Comparison of ENCODE assay signal across 8 mouse cellular contexts in genomic region chr1:65112807-65113196, GRCm38 (mm10). TPM values are rescaled to one million over a fixed set of nuclear protein-coding genes. Genes with fewer than 3 reads are reported as not detected.
DNase-seq lines count a peak whose midpoint lies in the region; ATAC-seq and TF ChIP-seq lines count a peak whose summit lies in the region.

No protein-coding gene starts in this region.

- WGBS in hindbrain, embryonic 10.5 days: 55% methylated on average over 14 of the region's 14 CpGs
- 40% methylated on average over 14 of the region's 14 CpGs for WGBS in liver, embryonic 16.5 days (ENCODE audit: insufficient replicate concordance)
- WGBS in thymus, adult 2 months: 82% methylated on average over 14 of the region's 14 CpGs

- in situ Hi-C loops in ES-E14 (cut with MboI; ENCODE audit: low sequenced_read_pairs in 2 of 2, unreplicated experiment in 2 of 2): no loop called here

- no peak for TF ChIP-seq POLR2A in thymus, adult 2 months (IDR thresholded peaks at IDR 0.05; ENCODE audit: control insufficient read depth, extremely low read depth, insufficient read depth, low read length, poor library complexity)

- peak overlapping the region; percentile 55 for H3K4me2 ChIP-seq in liver, embryonic 16.5 days (ENCODE audit: low read depth, low read length)

- peaks cover 2 to 8% of the 10 kb centered on the region in 2 experiments; a peak in 2 of 4 replicates for H3K4me1 ChIP-seq in ES-E14 (ENCODE audit: control insufficient read depth in 2 of 2, insufficient read depth in 2 of 2, low read length in 2 of 2, poor library complexity in 1 of 2)
- peaks cover 9% of the 10 kb centered on the region for H3K4me1 ChIP-seq in hindbrain, embryonic 10.5 days (replicated peaks)
- no peaks in the 10 kb centered on the region; the same call in 1 of the 2 replicates for H3K4me1 ChIP-seq in liver, embryonic 16.5 days (ENCODE audit: control insufficient read depth, low read depth, low read length)
- no peaks in the 10 kb centered on the region for H3K4me1 ChIP-seq in thymus, adult 2 months (replicated peaks; ENCODE audit: control insufficient read depth, insufficient read depth, low read length)

- H3K36me3 ChIP-seq in ES-E14 (ENCODE audit: control insufficient read depth, insufficient read depth, low read length, poor library complexity, severe bottlenecking): no peaks in the 10 kb centered on the region; the same call in 1 of the 2 replicates
- no peaks in the 10 kb centered on the region for H3K36me3 ChIP-seq in hindbrain, embryonic 10.5 days
- H3K36me3 ChIP-seq in liver, embryonic 16.5 days (ENCODE audit: control insufficient read depth, insufficient read depth): no peaks in the 10 kb centered on the region
- H3K36me3 ChIP-seq in thymus, adult 2 months (ENCODE audit: control insufficient read depth, insufficient read depth, low read length): no peaks in the 10 kb centered on the region

- H3K27me3 ChIP-seq in hindbrain, embryonic 10.5 days (ENCODE audit: insufficient read depth, poor library complexity, severe bottlenecking): no peaks in the 10 kb centered on the region
- H3K27me3 ChIP-seq in liver, embryonic 16.5 days (ENCODE audit: control insufficient read depth, insufficient read depth, low read depth, low read length): no peaks in the 10 kb centered on the region
- H3K27me3 ChIP-seq in thymus, adult 2 months (ENCODE audit: control insufficient read depth, insufficient read depth, low read length): no peaks in the 10 kb centered on the region

- TF ChIP-seq CTCF in thymus, adult 2 months (IDR thresholded peaks at IDR 0.05; ENCODE audit: borderline replicate concordance, control insufficient read depth, extremely low read depth, insufficient read depth, low read length, poor library complexity): no peak

- DNase-seq in 3134 (ENCODE audit: extremely low read depth, insufficient read length, low spot score) (peak; percentile 56), ES-E14 (ENCODE audit: low read depth, low spot score) (no peak)
- DNase-seq in hindbrain, embryonic 10.5 days (ENCODE audit: low spot score): peak; percentile 36
- no peak for DNase-seq in gastrocnemius, postnatal 36 days
- no peak for DNase-seq in cerebellum, adult 9-10 months
- no peak for DNase-seq in thymus, adult 2 months

- H3K27ac ChIP-seq in ES-E14 (ENCODE audit: insufficient read depth, low read depth, low read length, poor library complexity, severe bottlenecking): no peak overlapping the region
- peak overlapping the region; percentile 47; the same call in 1 of the 2 replicates for H3K27ac ChIP-seq in hindbrain, embryonic 10.5 days
- H3K27ac ChIP-seq in liver, embryonic 16.5 days (ENCODE audit: low read length): peak overlapping the region; percentile 65
- H3K27ac ChIP-seq in thymus, adult 2 months (ENCODE audit: control insufficient read depth, insufficient read depth, low read length): no peak overlapping the region

- ATAC-seq in liver, embryonic 16.5 days (ENCODE audit: low read depth): peak; percentile 60
- ATAC-seq in neutrophil, adult 5-6 weeks (ENCODE audit: extremely low read depth, insufficient number of reproducible peaks, low FRiP score, poor library complexity, severe bottlenecking): peak; percentile 40; the same call in 1 of the 2 replicates

- intact Hi-C loops in gastrocnemius, postnatal 36 days (cut with DNase I): loop anchor here (5.0 kb wide), 1 partner anchor 49 kb away; no protein-coding TSS in a partner anchor

- no peaks in the 10 kb centered on the region for H3K9me3 ChIP-seq in ES-E14 (ENCODE audit: control insufficient read depth, insufficient read depth, low read depth, low read length)
- no peaks in the 10 kb centered on the region for H3K9me3 ChIP-seq in hindbrain, embryonic 10.5 days
- no peaks in the 10 kb centered on the region for H3K9me3 ChIP-seq in liver, embryonic 16.5 days (replicated peaks; ENCODE audit: control insufficient read depth, low read length)

- peak overlapping the region; percentile 7; the same call in 1 of the 2 replicates for H3K9ac ChIP-seq in ES-E14 (ENCODE audit: insufficient read depth, low read depth, low read length, poor library complexity, severe bottlenecking)
- no peak overlapping the region for H3K9ac ChIP-seq in liver, embryonic 16.5 days (ENCODE audit: low read depth, low read length)

- H3K4me3 ChIP-seq in ES-E14 (ENCODE audit: insufficient read depth in 1 of 2, low read depth in 1 of 2, low read length in 2 of 2, poor library complexity in 1 of 2, severe bottlenecking in 1 of 2): peak overlapping the region; percentile 4 to 13; a peak in 1 of 4 replicates
- H3K4me3 ChIP-seq in hindbrain, embryonic 10.5 days: peak overlapping the region; percentile 18; the same call in 1 of the 2 replicates
- peak overlapping the region; percentile 8; the same call in 1 of the 2 replicates for H3K4me3 ChIP-seq in liver, embryonic 16.5 days (ENCODE audit: low read depth, low read length)
- no peak overlapping the region for H3K4me3 ChIP-seq in thymus, adult 2 months (ENCODE audit: control insufficient read depth, insufficient read depth, low read length)

TF ChIP-seq in ES-E14, 5 proteins besides CTCF, POLR2A, EP300 and RAD21:
- no peak for TF ChIP-seq ZNF384 (IDR thresholded peaks at IDR 0.05; ENCODE audit: low read depth, low read length)
- no peak for TF ChIP-seq ZC3H11A (IDR thresholded peaks at IDR 0.05; ENCODE audit: borderline replicate concordance, low read depth, low read length)
- TF ChIP-seq CHD2 (IDR thresholded peaks at IDR 0.05; ENCODE audit: low read depth, low read length): no peak
- no peak for TF ChIP-seq MAFK (IDR thresholded peaks at IDR 0.05; ENCODE audit: insufficient read depth, low read depth, low read length)
- TF ChIP-seq HCFC1 (IDR thresholded peaks at IDR 0.05; ENCODE audit: borderline replicate concordance, insufficient read depth, low read length): no peak
TF ChIP-seq in ES-E14: peak in this region for 0.

RNA-seq across cellular contexts. Expression of gene Gm28845, which starts 6.6 kb away (rescaled TPM):
- total RNA-seq in ES-E14 (2012; rRNA removed): 0.58 TPM in 1 of 2 replicates, not detected in the other
- polyA plus RNA-seq in hindbrain, embryonic 10.5 days (2016; fragmentation: Nextera tagmentation; extraction: Ambion mirVana): not detected in 2 replicates
- not detected in 2 replicates for polyA plus RNA-seq in liver, embryonic 16.5 days (2015; fragmentation: Nextera tagmentation; extraction: Ambion mirVana)
- total RNA-seq in neutrophil, adult 5-6 weeks (2017): not detected in 2 replicates
- total RNA-seq in gastrocnemius, postnatal 36 days (2021): not detected
- 0.19 TPM in 1 of 2 replicates, not detected in the other for polyA plus RNA-seq in thymus, adult 2 months (2012; rRNA removed)

RNA-seq across cellular contexts. Expression of gene Cryga, which starts 9.6 kb away (rescaled TPM):
- total RNA-seq in ES-E14 (2012; rRNA removed): 1.5 and 2.3 TPM in 2 replicates
- not detected in 2 replicates for polyA plus RNA-seq in hindbrain, embryonic 10.5 days (2016; fragmentation: Nextera tagmentation; extraction: Ambion mirVana)
- not detected in 2 replicates for polyA plus RNA-seq in liver, embryonic 16.5 days (2015; fragmentation: Nextera tagmentation; extraction: Ambion mirVana)
- not detected in 2 replicates for total RNA-seq in neutrophil, adult 5-6 weeks (2017)
- not detected for total RNA-seq in gastrocnemius, postnatal 36 days (2021)
- polyA plus RNA-seq in thymus, adult 2 months (2012; rRNA removed): 0.26 and 0.38 TPM in 2 replicates

RNA-seq across cellular contexts. Expression of gene D630023F18Rik, which starts 10.2 kb away (rescaled TPM):
- total RNA-seq in ES-E14 (2012; rRNA removed): 4.7 and 6.1 TPM in 2 replicates
- 0.21 and 0.30 TPM in 2 replicates for polyA plus RNA-seq in hindbrain, embryonic 10.5 days (2016; fragmentation: Nextera tagmentation; extraction: Ambion mirVana)
- 0.13 and 0.48 TPM in 2 replicates for polyA plus RNA-seq in liver, embryonic 16.5 days (2015; fragmentation: Nextera tagmentation; extraction: Ambion mirVana)
- not detected in 2 replicates for total RNA-seq in neutrophil, adult 5-6 weeks (2017)
- not detected for total RNA-seq in gastrocnemius, postnatal 36 days (2021)
- 0.18 TPM in 1 of 2 replicates, not detected in the other for polyA plus RNA-seq in thymus, adult 2 months (2012; rRNA removed)

RNA-seq across cellular contexts. Expression of gene Crygb, which starts 30.7 kb away (rescaled TPM):
- 0.48 and 0.67 TPM in 2 replicates for total RNA-seq in ES-E14 (2012; rRNA removed)
- not detected in 2 replicates for polyA plus RNA-seq in hindbrain, embryonic 10.5 days (2016; fragmentation: Nextera tagmentation; extraction: Ambion mirVana)
- polyA plus RNA-seq in liver, embryonic 16.5 days (2015; fragmentation: Nextera tagmentation; extraction: Ambion mirVana): not detected in 2 replicates
- total RNA-seq in neutrophil, adult 5-6 weeks (2017): not detected in 2 replicates
- total RNA-seq in gastrocnemius, postnatal 36 days (2021): not detected
- polyA plus RNA-seq in thymus, adult 2 months (2012; rRNA removed): not detected in 2 replicates

RNA-seq across cellular contexts. Expression of gene Crygc, which starts 39.3 kb away (rescaled TPM):
- total RNA-seq in ES-E14 (2012; rRNA removed): 1.3 TPM in 1 of 2 replicates, not detected in the other
- 0.27 TPM in 1 of 2 replicates, not detected in the other for polyA plus RNA-seq in hindbrain, embryonic 10.5 days (2016; fragmentation: Nextera tagmentation; extraction: Ambion mirVana)
- polyA plus RNA-seq in liver, embryonic 16.5 days (2015; fragmentation: Nextera tagmentation; extraction: Ambion mirVana): not detected in 2 replicates
- total RNA-seq in neutrophil, adult 5-6 weeks (2017): not detected in 2 replicates
- not detected for total RNA-seq in gastrocnemius, postnatal 36 days (2021)
- polyA plus RNA-seq in thymus, adult 2 months (2012; rRNA removed): 0.26 and 0.32 TPM in 2 replicates

Comparison
In these comparisons a context has a peak if more than half of its experiments do, and no peak if none do; other contexts are left out.
1. DNase-seq: peak in 3134 (single experiment) and hindbrain, embryonic 10.5 days (single experiment); none in ES-E14 (single experiment), gastrocnemius, postnatal 36 days (0 of 2), cerebellum, adult 9-10 months (single experiment) and thymus, adult 2 months (single experiment).
2. H3K27ac ChIP-seq: peak in hindbrain, embryonic 10.5 days (single experiment) and liver, embryonic 16.5 days (single experiment); none in ES-E14 (single experiment) and thymus, adult 2 months (single experiment).